Mouse (Mus musculus): ENCODE measurements around the gene Gm47791.

Gm47791 gene

GRCm38 (mm10) chr1:82787414-82787813, 16.4 kb upstream of the Gm47791 start:
- DNase-seq (ENCODE audit: low read depth): peak; percentile 96

GRCm38 (mm10) chr1:82785546-82785945, 14.5 kb upstream of the Gm47791 start:
- peak; percentile 72 for DNase-seq (ENCODE audit: low read depth)

GRCm38 (mm10) chr1:82783559-82783958, 12.5 kb upstream of the Gm47791 start:
- no peak for DNase-seq (ENCODE audit: low read depth)

GRCm38 (mm10) chr1:82779388-82779966, 8.4 kb upstream of the Gm47791 start:
- DNase-seq (ENCODE audit: low read depth): no peak

GRCm38 (mm10) chr1:82775293-82775692, 4.2 kb upstream of the Gm47791 start:
- DNase-seq (ENCODE audit: low read depth): no peak

GRCm38 (mm10) chr1:82773208-82773607, 2.2 kb upstream of the Gm47791 start:
- DNase-seq (ENCODE audit: low read depth): no peak

GRCm38 (mm10) chr1:82772428-82772827, 1.4 kb upstream of the Gm47791 start:
- DNase-seq (ENCODE audit: low read depth): no peak

- no peak for DNase-seq (ENCODE audit: low read depth)
Measured at GRCm38 (mm10) chr1:82768269-82768668, 2.8 kb downstream of the Gm47791 start, which contains the start of gene Tm4sf20. Tm4sf20 (minus strand) TSS chr1:82768461.

GRCm38 (mm10) chr1:82766641-82767040, 4.4 kb downstream of the Gm47791 start:
- no peak for DNase-seq (ENCODE audit: low read depth)

- DNase-seq (ENCODE audit: low read depth): no peak
Measured at GRCm38 (mm10) chr1:82766227-82766626, 4.8 kb downstream of the Gm47791 start.

- peak; percentile 16 for DNase-seq (ENCODE audit: low read depth)
Measured at GRCm38 (mm10) chr1:82762274-82762673, 8.8 kb downstream of the Gm47791 start.

GRCm38 (mm10) chr1:82761454-82762169, 9.4 kb downstream of the Gm47791 start:
- no peak for DNase-seq (ENCODE audit: low read depth)

- DNase-seq (ENCODE audit: low read depth): peak; percentile 14
Measured at GRCm38 (mm10) chr1:82759520-82759919, 11.5 kb downstream of the Gm47791 start.

GRCm38 (mm10) chr1:82747714-82748452, 23.2 kb downstream of the Gm47791 start:
- DNase-seq (ENCODE audit: low read depth): no peak

GRCm38 (mm10) chr1:82746408-82746807, 24.6 kb downstream of the Gm47791 start:
- no peak for DNase-seq (ENCODE audit: low read depth)

GRCm38 (mm10) chr1:82743962-82744361, 27.1 kb downstream of the Gm47791 start:
- no peak for DNase-seq (ENCODE audit: low read depth)

GRCm38 (mm10) chr1:82741539-82741938, 29.5 kb downstream of the Gm47791 start:
- DNase-seq (ENCODE audit: low read depth): no peak

GRCm38 (mm10) chr1:82738066-82738465, 33.0 kb downstream of the Gm47791 start:
- no peak for DNase-seq (ENCODE audit: low read depth)

GRCm38 (mm10) chr1:82733357-82733756, 37.7 kb downstream of the Gm47791 start:
- no peak for DNase-seq (ENCODE audit: low read depth)

GRCm38 (mm10) chr1:82726482-82726881, 44.6 kb downstream of the Gm47791 start:
- DNase-seq (ENCODE audit: low read depth): no peak

GRCm38 (mm10) chr1:82725875-82726185, 45.2 kb downstream of the Gm47791 start:
- no peak for DNase-seq (ENCODE audit: low read depth)

- DNase-seq (ENCODE audit: low read depth): peak; percentile 9
Measured at GRCm38 (mm10) chr1:82725026-82725874, 45.8 kb downstream of the Gm47791 start.

All from NIH3T3 (cell line).